Mouse (Mus musculus) midbrain, postnatal 0 days (tissue): ENCODE data around the gene Rdh9. TPM values are rescaled to one million over a fixed set of nuclear protein-coding genes. Genes with fewer than 3 reads are reported as not detected.
"Not testable (repeated sequence)": the region's sequence is repeated elsewhere in the genome, so short reads cannot be mapped to it uniquely, and the experiment has no call there.

Source experiments
- ATAC-seq: fragments of 200-750 bp; cut with Nextera tagmentation; 2 replicates; pipeline ENCODE4 v1.8.0; 2017; ENCODE audit warnings: moderate number of reproducible peaks, mild to moderate bottlenecking, moderate TSS enrichment, moderate library complexity; ENCODE audit not compliant: low FRiP score
- DNase-seq: peaks from one replicate; pipeline ENCODE4 v3.0.0-alpha.2; 2015; ENCODE audit warnings: low spot score
- H3K27ac ChIP-seq: fragments of 300-500 bp; sonication (generic); 2 replicates; pipeline ENCODE4 v1.5.1; 2014; ENCODE audit warnings: low read depth, mild to moderate bottlenecking, low read length, mixed read lengths
- H3K27me3 ChIP-seq: fragments of 300-500 bp; sonication (generic); 2 replicates; pipeline ENCODE4 v1.6.1; 2014; ENCODE audit warnings: low read length, control low read depth, mixed read lengths; ENCODE audit not compliant: insufficient read depth
- H3K36me3 ChIP-seq: fragments of 300-500 bp; sonication (generic); 2 replicates; pipeline ENCODE4 v1.6.1; 2014; ENCODE audit warnings: low read length, control low read depth, mixed read lengths; ENCODE audit not compliant: insufficient read depth
- H3K4me1 ChIP-seq: fragments of 300-500 bp; sonication (generic); 2 replicates; pipeline ENCODE4 v1.6.1; 2014; ENCODE audit warnings: mild to moderate bottlenecking, control low read depth, antibody characterized with exemption, low read length, mixed read lengths; ENCODE audit not compliant: insufficient read depth
- H3K4me2 ChIP-seq: fragments of 300-500 bp; sonication (generic); 2 replicates; pipeline ENCODE4 v1.6.1; 2014; ENCODE audit warnings: low read depth, mild to moderate bottlenecking, low read length, mixed read lengths; ENCODE audit not compliant: poor library complexity, severe bottlenecking
- H3K4me3 ChIP-seq: fragments of 300-500 bp; sonication (generic); 2 replicates; pipeline ENCODE4 v1.5.1; 2014; ENCODE audit warnings: low read depth, mild to moderate bottlenecking, low read length, moderate library complexity
- H3K9ac ChIP-seq: fragments of 300-500 bp; sonication (generic); replicated peaks from 2 replicates; pipeline ENCODE4 v1.6.1; 2014; ENCODE audit warnings: mild to moderate bottlenecking, low read length, moderate library complexity, mixed read lengths; ENCODE audit not compliant: poor library complexity, severe bottlenecking
- H3K9me3 ChIP-seq: fragments of 300-500 bp; sonication (generic); 2 replicates; pipeline ENCODE4 v1.6.1; 2016; ENCODE audit warnings: low read length, control low read depth
- CTCF ChIP-seq: IDR thresholded peaks from 2 replicates; pipeline ENCODE4 v1.5.1; 2016; ENCODE audit warnings: antibody characterized with exemption, mild to moderate bottlenecking
- WGBS: fragments of 180-500 bp; shearing (Covaris S2); extraction: QIAGEN DNeasy Blood & Tissue Kit; methylation state at CpG from one replicate; pipeline ENCODE4 v1.1.7; 2014; 5-methylcytosine and 5-hydroxymethylcytosine counted together
- polyA plus RNA-seq: library from polyadenylated mRNA; unstranded; fragments of >200 nt; fragmentation: Nextera tagmentation; extraction: Ambion mirVana; gene quantifications from 2 replicates; pipeline ENCODE4 v1.2.1, GENCODE M21; 2015
- total RNA-seq: library from RNA; depleted of rRNA; stranded (reverse); fragments of >200 nt; gene quantifications from 2 replicates; pipeline ENCODE4 v1.2.3, GENCODE M21; 2014

The Rdh9 gene
- total and polyA plus RNA-seq, 2 experiments from 2014 or later: 0.63 TPM; not detected in 1

DNA sequence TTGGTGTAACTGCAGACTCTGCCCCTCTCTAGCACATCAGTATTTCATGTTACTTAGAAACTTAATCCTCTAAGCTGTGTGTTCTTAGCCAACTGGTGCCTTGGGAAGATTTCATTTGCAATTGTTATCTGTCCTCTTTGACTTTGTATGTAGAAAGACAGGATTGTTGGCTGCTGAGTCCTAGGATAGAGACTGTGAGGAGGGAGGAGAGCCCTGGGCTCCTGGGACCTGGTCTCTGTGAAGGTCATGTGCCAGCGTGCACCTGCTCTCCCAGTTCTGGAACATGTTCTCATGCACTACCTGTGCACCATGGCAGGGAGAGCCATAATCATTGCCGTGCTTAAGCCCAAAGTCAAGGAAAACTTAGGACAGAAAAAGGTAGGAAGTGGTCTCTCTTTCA, 25.4 kb downstream of the Rdh9 start:
- WGBS: 92% methylated on average over 2 of the region's 2 CpGs
- DNase-seq: no peak
- TF ChIP-seq CTCF: no peak
- no peak for ATAC-seq
- Histone ChIP-seq H3K4me3 (no peak overlapping the region), H3K4me2 (no peak overlapping the region), H3K36me3 (no peaks in the 10 kb centered on the region), H3K9ac (no peak overlapping the region), H3K27ac (no peak overlapping the region), H3K4me1 (no peaks in the 10 kb centered on the region), H3K9me3 (no peaks in the 10 kb centered on the region), H3K27me3 (no peaks in the 10 kb centered on the region)

DNA sequence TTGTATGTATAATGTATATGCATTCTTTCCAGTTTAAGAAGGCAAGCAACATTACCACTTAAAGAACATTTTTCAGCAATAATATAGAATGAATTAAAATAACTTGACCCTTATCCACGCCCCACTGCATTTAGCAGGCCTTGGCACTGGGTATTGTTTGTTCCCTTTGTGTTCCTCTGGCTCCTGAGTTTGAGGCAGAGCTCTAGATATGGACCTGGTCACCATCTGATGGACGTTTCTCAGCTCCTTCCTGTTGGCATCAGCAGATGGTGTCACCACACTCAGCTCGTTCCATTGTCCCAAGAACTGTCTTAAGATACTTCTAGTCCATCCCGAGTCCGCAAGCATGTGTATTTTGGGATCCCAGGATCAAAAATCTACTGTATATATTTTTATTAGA, 26.1 kb downstream of the Rdh9 start:
- H3K4me1 ChIP-seq: no peaks in the 10 kb centered on the region
- no peak for DNase-seq
- H3K9ac ChIP-seq: no peak overlapping the region
- no peak for ATAC-seq
- H3K27me3 ChIP-seq: no peaks in the 10 kb centered on the region
- no peak for TF ChIP-seq CTCF
- H3K4me2 ChIP-seq: no peak overlapping the region
- 79% methylated on average over 5 of the region's 5 CpGs for WGBS
- no peaks in the 10 kb centered on the region for H3K36me3 ChIP-seq
- no peak overlapping the region for H3K27ac ChIP-seq
- H3K9me3 ChIP-seq: no peaks in the 10 kb centered on the region
- no peak overlapping the region for H3K4me3 ChIP-seq

DNA sequence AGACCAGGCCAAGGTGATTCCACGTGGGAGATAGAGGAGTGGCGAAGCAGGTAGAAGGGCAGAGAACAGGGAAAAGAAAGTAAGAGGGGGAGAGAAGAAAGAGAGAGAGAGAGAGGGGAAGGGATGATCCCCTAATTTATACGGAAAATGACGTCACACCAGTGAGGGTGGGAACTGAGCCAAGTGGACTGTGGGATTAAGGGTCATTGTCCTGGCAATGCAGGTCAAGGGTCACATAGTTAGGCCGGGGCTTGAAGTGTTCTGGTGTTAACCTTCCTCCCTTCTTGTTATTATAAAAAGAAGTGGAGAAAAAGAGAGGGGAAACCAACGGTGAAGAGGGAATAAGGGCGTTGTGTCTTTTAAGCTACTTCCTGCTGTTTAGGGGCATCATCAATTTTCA, 28.2 kb downstream of the Rdh9 start:
- H3K4me3 ChIP-seq: no peak overlapping the region
- no peak overlapping the region for H3K9ac ChIP-seq
- WGBS: 51% methylated on average over 7 of the region's 7 CpGs
- no peaks in the 10 kb centered on the region for H3K4me1 ChIP-seq
- H3K27ac ChIP-seq: no peak overlapping the region
- no peaks in the 10 kb centered on the region for H3K36me3 ChIP-seq
- no peak overlapping the region for H3K4me2 ChIP-seq
- DNase-seq: no peak
- ATAC-seq: no peak
- no peaks in the 10 kb centered on the region for H3K9me3 ChIP-seq
- TF ChIP-seq CTCF: no peak
- no peaks in the 10 kb centered on the region for H3K27me3 ChIP-seq

GRCm38 (mm10) chr10:127815888-127816287, 39.7 kb downstream of the Rdh9 start:
- no peak for TF ChIP-seq CTCF
- Histone ChIP-seq H3K9ac (no peak overlapping the region), H3K9me3 (no peaks in the 10 kb centered on the region), H3K4me3 (no peak overlapping the region), H3K36me3 (no peaks in the 10 kb centered on the region), H3K4me2 (no peak overlapping the region), H3K4me1 (no peaks in the 10 kb centered on the region), H3K27ac (no peak overlapping the region), H3K27me3 (no peaks in the 10 kb centered on the region)
- ATAC-seq (no peak), DNase-seq (no peak)

GRCm38 (mm10) chr10:127817268-127817910, 41.2 kb downstream of the Rdh9 start:
- not testable (repeated sequence) for H3K27ac ChIP-seq, ATAC-seq, H3K4me2 ChIP-seq, H3K4me1 ChIP-seq, DNase-seq, H3K36me3 ChIP-seq, H3K27me3 ChIP-seq, H3K4me3 ChIP-seq, H3K9ac ChIP-seq, H3K9me3 ChIP-seq
- 82% methylated on average over 4 of the region's 4 CpGs for WGBS

DNA sequence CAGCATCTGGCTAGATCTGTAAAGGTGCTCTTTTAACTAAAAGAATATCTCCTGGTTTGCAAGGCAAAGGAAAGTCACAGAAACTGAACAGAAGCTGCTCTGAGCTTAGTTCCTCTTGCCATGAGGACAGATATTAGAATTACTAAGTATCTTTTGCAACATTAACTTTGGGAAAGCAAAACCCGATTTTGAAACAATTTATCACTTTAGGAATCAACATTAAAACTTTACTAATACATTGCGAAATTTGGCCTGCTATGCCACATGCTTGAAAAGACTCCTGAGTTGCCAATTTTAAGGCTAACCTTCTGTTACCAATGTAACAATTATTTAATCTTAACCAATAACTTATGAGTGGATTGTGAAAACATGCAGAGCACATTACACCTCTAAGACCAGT, 45.6 kb downstream of the Rdh9 start:
- DNase-seq: not testable (repeated sequence)

More for the DNA sequence above, 45.6 kb downstream of the Rdh9 start:
- not testable (repeated sequence) for H3K36me3 ChIP-seq, H3K27ac ChIP-seq, H3K4me3 ChIP-seq, H3K4me2 ChIP-seq, H3K4me1 ChIP-seq, H3K27me3 ChIP-seq, H3K9ac ChIP-seq, H3K9me3 ChIP-seq, ATAC-seq
- 91% methylated on average over 2 of the region's 2 CpGs for WGBS
